Mouse (Mus musculus) retina, embryonic 14.5 days (tissue): ENCODE data around the gene Myo1c.
"Not testable (repeated sequence)": the region's sequence is repeated elsewhere in the genome, so short reads cannot be mapped to it uniquely, and the experiment has no call there.

Source experiments
- DNase-seq: peaks from one replicate; pipeline ENCODE4 v3.0.0-alpha.2; 2015; ENCODE audit warnings: low spot score

The Myo1c gene

DNA sequence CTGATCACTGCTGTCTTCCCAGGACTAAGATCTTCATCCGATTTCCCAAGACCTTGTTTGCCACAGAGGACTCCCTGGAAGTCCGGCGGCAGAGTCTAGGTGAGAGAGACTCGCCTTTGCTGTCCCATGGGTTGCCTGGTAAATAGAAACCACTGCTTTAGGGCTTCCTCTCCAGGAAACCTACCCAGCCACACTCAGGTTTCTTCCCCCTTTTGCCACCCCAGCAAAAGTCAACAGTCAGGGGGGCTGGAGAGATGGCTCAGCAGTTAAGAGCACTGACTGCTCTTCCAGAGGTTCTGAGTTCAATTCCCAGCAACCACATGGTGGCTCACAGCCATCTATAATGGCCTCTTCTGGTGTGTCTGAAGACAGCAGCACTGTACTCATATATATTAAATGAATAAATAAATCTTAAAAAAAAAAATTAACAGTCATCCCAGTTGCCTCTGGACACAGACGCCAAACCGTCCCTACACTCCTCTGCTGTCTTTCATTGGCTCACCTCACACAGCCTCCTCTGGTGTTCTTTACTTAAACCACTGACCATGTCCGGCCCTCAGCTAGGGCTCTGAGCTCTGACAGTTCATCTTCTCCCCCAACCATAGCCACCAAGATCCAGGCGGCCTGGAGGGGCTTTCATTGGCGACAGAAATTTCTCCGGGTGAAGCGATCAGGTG is 19.0 kb downstream of the Myo1c start:
- DNase-seq = no peak

DNA sequence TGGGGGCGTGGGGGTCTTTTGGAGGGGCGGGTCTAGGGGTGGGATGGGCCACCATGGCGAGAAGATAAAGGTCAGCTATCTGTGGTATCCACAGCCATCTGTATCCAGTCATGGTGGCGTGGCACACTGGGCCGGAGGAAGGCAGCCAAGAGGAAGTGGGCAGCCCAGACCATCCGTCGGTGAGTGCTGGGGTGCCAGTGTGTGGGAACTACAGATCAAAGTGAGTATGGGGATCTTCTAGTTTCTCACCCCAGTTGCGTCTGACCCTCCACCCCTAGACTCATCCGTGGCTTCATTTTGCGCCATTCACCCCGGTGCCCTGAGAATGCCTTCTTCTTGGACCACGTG is 19.5 kb downstream of the Myo1c start:
- DNase-seq = no peak

DNA sequence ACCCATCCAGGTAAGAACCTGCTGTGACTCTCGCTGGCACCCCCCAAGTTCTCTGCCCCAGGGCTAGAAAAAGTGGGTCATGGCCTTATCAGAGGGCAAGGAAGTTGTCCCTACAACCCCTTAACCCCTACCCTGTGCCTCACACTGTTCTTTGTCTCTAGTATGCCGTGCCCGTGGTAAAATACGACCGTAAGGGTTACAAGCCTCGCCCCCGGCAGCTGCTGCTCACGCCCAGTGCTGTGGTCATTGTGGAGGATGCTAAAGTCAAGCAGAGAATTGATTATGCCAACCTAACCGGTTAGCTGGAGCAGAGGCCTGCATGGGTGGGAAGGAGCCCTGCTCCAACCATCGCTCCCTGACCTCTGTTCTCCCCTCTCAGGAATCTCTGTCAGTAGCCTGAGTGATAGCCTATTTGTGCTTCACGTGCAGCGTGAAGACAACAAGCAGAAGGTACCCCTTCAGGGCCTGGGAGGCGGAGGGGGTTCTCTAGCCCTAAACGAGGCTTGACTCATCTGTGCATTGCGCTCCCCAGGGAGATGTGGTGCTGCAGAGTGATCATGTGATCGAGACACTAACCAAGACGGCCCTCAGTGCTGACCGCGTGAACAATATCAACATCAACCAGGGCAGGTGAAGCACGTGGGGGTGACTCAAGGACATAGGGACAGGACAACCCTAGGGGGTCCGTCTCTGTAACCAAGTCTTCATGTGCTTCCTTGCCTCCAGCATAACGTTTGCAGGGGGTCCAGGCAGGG is 21.3 kb downstream of the Myo1c start:
- DNase-seq = no peak

DNA sequence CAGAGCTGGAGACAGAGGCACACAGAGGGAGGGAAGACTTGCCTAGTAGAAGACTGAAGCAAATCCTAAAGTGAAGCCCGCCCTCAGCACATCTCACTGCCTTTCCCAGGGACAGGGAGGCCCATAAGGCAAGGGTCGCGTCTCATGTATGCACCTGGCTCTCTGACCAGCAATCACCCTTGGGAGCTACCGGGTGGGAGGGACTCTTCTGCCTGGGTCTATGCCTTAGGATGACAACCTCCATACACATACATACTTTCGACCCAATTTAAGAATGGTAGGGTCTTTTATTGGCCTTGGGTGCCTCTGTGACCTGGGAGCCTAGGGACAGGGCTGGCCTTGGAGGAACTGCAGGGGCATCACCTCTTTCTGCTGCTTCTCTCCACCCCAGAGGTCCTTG is 23.1 kb downstream of the Myo1c start:
- no peak for DNase-seq

DNA sequence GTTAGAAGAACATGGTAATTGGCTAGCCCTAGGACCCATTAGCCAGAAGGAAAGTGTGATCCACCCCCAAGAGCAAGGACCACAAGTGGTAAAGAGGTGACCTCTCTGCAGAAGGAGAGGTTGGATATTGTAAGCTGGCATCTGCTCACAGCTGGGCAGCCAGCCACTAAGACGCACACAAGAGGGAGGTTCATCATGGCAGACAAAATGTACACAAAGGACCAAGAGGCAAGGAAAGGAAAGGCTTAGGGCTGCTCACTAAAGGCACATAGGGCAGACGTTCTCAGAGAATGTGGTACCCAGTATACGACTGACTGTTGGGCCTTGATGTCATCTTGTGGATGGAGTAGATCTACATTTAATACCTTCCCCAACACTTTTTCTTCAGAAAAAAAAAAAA is 24.6 kb downstream of the Myo1c start:
- no peak for DNase-seq

DNA sequence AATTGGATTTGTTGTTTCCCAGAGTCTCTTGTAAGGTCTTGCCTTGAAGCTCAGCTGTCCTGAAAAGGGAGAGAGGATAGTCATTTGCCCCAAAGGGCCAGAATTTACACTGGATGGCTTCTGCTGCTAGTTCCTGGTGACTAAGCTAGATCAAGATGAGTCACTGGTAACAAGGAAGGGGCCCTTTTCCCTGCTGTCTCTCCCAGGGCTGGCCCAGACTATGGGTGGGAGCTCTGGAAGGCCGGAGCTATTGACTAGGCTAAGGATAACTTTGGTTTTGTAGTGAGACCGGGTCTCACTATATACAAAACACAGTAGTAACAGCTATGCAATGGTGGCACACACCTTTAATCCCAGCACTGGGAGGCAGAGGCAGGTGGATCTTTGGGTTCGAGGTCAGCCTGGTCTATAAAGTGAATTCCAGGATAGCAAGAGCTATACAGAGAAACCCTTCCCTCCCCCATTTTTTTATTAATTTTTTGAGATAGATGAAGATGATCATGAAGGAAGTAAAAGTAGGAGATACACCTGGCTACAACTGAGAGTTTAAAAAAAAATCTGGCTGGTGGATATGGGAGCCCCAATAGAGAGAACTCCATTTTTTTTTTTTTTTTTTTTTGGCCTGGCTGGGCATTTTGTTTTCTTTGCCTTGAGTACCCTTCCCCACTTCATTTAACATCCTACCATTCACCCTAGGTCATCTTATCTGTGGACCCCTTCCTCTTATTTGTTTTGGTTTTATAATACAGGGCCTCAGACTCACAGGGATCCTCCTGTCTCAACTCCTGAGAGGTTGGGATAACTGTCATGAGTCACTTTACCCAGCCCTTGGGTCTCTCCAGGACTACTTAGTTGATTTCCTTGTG is 27.8 kb downstream of the Myo1c start:
- no peak for DNase-seq

DNA sequence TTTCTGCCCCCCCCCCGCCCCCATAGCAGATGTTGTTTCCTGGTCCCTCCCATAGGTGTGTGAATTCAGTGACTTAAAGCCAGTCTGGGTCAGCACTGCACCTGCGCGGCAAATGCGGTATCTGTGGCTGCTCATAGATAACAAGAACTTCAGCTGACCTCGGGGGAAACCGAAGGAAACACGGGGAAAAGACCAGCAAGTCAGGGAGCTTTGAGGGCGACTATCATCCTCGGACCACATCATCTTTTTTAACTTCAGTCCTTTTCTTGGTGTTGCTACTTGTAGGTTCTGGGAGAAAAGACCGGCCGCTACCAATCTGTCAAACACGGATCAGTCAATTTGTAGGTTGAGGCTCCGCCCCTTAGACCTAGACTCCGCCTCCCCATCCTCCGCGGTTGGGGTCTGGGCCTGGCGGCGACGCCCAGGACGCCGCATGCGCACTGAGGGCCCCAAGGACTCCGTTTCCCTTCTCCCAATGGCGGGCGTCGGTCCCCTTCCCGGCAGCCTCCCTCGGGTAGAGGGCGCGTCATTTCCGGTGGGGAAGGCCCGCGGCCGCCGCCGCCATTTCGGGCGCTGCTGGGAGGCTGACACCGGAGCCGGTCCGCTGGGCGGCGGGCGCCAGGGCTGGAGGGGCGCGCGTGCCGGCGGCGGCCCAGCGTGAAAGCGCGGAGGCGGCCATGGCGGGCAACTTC is 28.6 kb downstream of the Myo1c start, which contains the start of gene Crk:
TSS of gene Crk (plus strand) at position 513 of the 692 bp plus-strand sequence.
- peak; percentile 100 for DNase-seq

DNA sequence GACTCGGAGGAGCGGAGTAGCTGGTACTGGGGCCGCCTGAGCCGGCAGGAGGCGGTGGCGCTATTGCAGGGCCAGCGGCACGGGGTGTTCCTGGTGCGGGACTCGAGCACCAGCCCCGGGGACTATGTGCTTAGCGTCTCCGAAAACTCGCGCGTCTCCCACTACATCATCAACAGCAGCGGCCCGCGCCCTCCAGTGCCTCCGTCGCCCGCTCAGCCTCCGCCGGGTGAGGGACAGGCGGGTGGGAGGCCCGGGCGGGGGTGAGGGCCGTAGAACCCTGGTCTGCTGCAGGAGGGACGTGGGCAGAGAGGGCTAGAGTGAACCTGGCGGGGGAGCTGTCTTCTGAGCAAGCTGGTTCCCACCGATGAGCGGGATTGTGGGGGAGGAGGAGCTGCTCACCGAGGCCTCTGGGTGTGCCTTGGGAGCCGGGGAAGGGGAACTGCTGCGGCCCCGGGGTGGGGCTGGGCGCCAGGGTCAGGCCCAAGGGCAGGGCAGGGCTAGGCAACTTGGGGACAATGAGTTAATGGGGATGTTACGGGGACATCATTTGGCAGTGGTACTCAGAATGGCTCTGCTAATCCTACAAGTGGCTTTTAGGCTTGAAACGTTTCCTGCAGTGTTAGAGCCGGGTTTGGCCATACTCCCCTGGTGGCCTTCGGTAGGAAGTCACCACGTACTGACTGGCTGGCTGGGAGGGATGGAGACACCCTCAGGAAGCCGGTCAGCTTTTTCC is 29.3 kb downstream of the Myo1c start:
- peak; percentile 61 for DNase-seq

DNA sequence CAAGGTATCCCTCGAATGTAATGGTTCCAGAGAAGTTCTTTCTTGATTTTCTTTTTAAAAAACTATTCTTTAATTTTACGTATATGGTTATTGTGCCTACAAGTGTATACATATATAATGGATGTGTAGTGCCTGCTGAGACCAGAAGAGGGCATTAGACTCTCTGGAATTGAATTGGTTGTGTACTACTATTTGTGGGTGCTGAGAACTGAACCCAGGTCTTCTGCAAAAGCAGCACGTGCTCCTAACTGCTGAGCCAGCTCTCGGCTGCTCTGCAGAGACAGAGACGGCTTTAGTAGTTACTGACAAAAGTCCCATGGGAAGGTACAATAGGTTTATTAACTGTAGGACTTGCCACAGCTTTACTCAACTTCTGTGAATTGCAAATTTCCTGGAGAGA is 34.2 kb downstream of the Myo1c start:
- DNase-seq = no peak

DNA sequence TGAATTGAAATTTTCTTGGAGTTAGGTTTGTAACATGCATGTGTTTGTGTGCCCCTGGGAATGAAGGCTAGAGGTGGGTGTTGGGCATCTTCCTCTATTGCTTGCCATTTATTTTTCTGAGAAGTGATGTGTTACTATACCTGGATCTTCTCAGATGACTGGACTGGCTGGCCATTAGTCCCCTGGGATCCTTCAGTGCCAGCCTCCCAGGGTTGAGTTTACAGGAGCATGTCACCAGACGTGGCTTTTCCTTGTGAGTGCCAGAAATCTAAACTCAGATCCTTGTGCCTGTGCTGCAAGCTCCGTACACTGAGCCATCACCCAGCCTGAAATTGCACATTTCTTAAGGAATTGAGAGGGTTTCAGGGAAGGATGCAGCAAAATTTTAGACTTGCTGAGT is 34.7 kb downstream of the Myo1c start:
- no peak for DNase-seq

DNA sequence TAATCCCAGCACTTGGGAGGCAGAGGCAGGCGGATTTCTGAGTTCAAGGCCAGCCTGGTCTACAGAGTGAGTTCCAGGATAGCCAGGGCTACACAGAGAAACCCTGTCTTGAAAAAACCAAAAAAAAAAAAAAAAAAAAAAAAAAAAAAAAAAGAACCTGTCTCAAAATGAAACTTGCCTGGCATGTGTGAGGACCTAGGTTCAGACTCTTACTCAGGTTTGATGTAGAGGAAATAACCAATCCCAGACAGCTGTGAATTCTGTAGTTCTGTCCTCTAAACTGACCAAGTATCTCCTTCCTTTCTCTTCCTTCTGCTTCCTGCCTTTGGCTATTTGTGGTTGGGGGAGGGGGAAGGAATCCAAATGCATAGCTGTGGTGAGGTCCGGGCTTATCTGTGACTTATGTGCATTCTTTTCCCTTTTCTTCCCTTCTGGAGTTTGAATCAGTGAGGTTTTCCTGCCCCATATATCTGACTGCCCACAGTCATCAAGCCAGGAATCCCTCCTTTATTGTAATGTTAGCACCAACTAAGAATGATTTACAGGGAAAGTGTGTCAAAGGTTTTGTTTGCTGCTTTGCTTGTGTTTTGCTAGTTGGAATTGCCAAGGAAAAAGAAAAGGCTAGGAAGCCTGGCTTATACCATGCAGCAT is 37.2 kb downstream of the Myo1c start:
- no peak for DNase-seq

DNA sequence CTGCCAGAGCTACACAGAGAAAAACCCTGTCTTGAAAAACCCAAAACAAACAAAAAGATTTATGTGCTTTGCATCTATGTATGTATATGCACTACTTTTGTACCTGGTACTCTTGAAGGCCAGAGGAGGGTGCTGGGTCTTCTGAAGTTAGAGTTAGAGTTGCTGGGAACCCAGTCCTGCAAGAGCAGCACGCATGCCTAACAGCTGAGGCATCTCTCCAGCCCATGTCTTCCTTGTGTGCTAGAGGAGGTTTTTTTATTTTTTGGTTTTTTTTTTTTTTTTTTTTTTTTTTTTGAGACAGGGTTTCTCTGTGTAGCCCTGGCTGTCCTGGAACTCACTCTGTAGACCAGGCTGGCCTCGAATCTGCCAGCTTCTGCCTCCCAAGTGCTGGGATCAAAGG is 37.8 kb downstream of the Myo1c start:
- no peak for DNase-seq

DNA sequence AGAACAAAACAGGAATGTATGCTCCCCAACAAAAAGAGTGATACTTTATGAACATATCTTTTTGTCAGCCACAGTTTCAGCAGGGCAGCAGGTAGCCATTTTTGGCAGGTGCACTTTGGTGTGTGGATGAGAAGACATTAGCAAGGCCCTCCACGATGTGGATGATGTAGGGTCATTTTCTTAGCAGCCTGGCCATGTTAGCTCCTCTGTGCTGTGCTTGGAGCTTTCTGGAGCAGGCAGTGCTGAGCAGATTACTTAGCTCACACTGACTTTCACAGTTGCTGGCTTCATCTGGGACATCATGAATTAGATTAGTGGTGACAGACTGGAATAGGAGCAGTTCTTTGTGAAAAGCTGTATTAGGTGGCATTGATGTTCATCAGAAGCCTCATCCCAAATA is 39.7 kb downstream of the Myo1c start:
- DNase-seq = no peak

DNA sequence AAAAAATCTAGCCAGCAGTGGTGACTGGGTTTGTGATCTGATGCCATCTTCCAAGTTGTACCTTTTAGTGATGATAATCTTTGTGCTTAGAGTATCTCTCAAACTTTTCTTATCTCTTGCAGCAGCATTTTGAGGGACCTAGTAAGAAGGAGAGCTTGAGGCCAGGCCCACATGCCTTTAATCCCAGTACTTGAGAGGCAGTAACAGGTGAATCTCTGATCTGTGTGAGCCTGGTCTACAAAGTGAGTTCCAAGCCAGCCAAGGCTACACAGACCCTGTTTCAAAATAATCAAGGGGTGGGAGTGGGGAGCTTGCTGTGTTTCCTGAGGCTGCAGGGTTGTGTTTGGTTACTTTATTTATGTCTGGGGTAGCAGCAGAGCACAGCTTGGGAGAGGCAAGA is 40.7 kb downstream of the Myo1c start:
- no peak for DNase-seq

DNA sequence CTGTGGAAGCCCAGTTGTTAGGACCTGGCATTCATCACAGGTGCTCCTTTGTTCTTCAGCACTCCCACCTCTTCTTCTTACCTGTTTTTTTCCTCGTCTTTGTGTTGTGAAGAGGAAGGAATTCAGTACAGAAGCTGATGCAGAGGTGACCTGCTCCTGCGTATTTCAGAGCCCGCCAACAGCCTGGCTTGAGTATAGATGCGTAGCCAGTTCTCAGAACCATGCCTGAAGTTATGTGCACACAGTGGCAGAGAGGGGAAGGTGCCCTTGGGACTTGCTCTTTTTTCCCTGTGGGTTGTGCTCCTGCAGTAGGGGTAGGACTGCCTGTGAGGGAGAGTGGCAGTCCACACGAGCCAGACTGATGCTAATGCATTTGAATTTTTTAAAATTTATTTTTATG is 43.3 kb downstream of the Myo1c start:
- no peak for DNase-seq

DNA sequence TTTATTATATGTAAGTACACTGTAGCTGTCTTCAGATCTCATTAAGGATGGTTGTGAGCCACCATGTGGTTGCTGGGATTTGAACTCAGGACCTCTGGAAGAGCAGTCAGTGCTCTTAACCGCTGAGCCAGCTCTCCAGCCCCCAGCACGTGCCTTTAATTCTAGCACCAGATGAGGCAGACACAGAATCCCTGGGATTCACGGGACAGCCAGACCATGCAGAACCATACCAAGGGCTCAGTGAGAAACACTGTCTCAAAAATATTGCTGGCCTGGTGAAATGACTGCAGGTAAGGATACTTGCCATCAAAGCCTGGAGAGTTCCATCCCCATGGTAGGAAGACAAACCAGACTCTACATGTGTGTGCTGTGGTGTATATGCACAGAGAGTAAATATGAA is 47.2 kb downstream of the Myo1c start:
- DNase-seq = not testable (repeated sequence)

DNA sequence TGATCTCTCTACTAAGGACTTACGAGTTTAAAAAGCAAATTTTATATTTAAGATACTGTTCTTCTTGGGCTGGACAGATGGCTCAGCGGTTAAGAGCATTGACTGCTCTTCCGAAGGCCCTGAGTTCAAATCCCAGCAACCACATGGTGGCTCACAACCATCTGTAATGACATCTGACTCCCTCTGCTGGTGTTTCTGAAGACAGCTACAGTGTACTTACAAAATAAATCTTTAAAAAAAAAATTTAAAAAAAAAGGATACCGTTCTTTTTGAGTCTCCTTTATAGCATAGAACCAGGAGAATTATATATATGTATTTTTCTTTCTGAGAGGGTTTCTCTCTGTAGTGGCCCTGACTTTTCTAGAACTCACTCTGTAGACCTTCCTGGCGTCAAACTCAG is 50.3 kb downstream of the Myo1c start:
- no peak for DNase-seq

DNA sequence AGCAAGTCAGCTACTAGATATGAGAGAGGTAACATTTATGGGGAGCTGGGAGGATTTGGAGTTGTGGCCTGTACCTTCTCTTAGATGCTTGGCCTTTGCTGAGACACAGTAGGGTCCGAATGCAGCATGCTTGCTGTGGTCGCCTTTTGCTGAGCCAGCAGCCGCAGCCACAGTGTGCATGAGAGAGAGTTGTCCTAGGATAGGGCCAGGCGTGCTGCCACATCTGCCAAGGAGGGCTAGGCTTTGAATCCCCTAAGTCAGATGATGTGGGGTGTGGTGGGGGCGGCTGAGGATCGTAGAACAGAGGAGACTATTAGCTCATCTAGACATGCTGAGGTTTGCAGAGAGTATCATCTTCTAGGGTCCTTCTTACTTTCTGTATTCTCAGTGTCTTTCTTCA is 52.5 kb downstream of the Myo1c start:
- no peak for DNase-seq

DNA sequence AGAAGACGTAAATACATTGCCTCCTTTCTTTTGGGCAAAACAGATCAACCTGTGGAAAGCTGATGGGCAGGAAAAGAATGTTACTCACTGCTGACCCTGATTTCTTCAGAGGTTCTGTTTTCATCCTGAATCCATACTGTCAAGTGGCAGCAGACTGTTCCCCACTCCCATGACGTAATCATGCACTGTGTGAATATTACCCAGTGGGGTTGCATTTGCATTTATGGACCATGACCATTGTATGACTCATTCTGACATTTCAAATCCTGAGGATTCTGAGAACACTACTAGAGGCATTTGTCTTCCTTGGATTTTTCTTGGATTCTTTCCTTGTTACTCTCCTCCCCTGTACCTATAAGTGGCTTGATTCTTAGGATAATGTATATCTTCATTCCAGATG is 53.4 kb downstream of the Myo1c start:
- no peak for DNase-seq

DNA sequence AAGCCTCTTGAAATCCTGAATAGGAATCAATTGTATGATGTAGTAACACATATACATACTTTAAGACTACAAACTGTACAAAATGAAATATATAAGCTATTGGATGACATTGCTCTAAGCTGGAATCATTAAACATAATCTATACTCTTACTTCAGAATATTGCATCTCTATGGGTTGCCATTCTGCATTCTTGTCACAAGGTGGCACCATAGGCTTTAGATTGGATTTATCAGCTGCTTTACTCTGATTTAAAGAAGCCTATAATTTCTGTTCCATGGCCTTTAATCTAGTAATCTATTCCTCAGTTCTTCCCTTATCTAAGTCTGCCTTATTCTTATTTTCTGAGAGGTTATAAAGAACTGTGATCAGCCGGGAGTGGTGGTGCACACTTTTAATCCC is 63.6 kb downstream of the Myo1c start:
- peak; percentile 52 for DNase-seq

DNA sequence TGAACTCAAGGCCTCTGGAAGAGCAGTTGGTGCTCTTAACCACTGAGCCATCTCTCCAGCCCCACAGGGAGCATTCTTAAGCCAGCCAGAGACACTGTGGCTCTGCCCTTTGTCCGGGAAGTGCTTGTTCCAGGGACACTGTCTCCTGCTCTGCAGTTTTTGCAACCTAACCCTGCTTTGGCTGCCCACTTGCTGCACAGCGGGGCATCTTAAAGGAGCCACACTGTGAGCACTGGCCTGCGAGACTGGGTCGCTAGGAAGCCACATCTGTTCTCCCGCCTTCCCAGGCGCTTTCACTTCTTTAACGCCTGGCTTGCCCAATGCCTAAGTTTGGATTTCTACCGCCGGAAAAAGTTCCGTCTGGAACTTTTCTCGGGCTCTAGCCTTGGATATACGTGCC is 65.3 kb downstream of the Myo1c start:
- DNase-seq = no peak
